Mouse (Mus musculus) midbrain, embryonic 15.5 days (tissue): ENCODE data around the gene Lrwd1. TPM values are rescaled to one million over a fixed set of nuclear protein-coding genes. Genes with fewer than 3 reads are reported as not detected.
"Not testable (repeated sequence)": the region's sequence is repeated elsewhere in the genome, so short reads cannot be mapped to it uniquely, and the experiment has no call there.

Experiments used
- ATAC-seq: fragments of 200-750 bp; cut with Nextera tagmentation; replicated peaks from 2 replicates; pipeline ENCODE4 v1.8.0; 2017; ENCODE audit warnings: moderate TSS enrichment
- H3K27ac ChIP-seq: fragments of 300-500 bp; sonication (generic); 2 replicates; pipeline ENCODE4 v1.5.1; 2015; ENCODE audit warnings: mild to moderate bottlenecking, inconsistent platforms
- H3K27me3 ChIP-seq: fragments of 300-500 bp; sonication (generic); replicated peaks from 2 replicates; pipeline ENCODE4 v1.6.1; 2015; ENCODE audit warnings: inconsistent platforms
- H3K36me3 ChIP-seq: fragments of 300-500 bp; sonication (generic); replicated peaks from 2 replicates; pipeline ENCODE4 v1.6.1; 2015; ENCODE audit warnings: inconsistent platforms
- H3K4me1 ChIP-seq: fragments of 300-500 bp; sonication (generic); 2 replicates; pipeline ENCODE4 v1.6.1; 2015; ENCODE audit warnings: inconsistent platforms
- H3K4me2 ChIP-seq: fragments of 300-500 bp; sonication (generic); 2 replicates; pipeline ENCODE4 v1.6.1; 2015; ENCODE audit warnings: inconsistent platforms, mild to moderate bottlenecking, moderate library complexity
- H3K4me3 ChIP-seq: fragments of 300-500 bp; sonication (generic); 2 replicates; pipeline ENCODE4 v1.5.1; 2015; ENCODE audit warnings: mild to moderate bottlenecking, inconsistent platforms
- H3K9ac ChIP-seq: fragments of 300-500 bp; sonication (generic); 2 replicates; pipeline ENCODE4 v1.6.1; 2015; ENCODE audit warnings: mild to moderate bottlenecking, inconsistent platforms
- H3K9me3 ChIP-seq: fragments of 300-500 bp; sonication (generic); 2 replicates; pipeline ENCODE4 v1.6.1; 2016; ENCODE audit warnings: inconsistent platforms
- WGBS: fragments of 180-500 bp; shearing (Covaris S2); methylation state at CpG from one replicate; pipeline ENCODE4 v1.1.7; 2015; ENCODE audit warnings: mixed read lengths; 5-methylcytosine and 5-hydroxymethylcytosine counted together
- polyA plus RNA-seq: library from polyadenylated mRNA; unstranded; fragments of >200 nt; fragmentation: Nextera tagmentation; extraction: Ambion mirVana; gene quantifications from 2 replicates; pipeline ENCODE4 v1.2.1, GENCODE M21; 2015

Lrwd1 gene
- polyA plus RNA-seq, 1 experiment from 2014 or later: 28.6 TPM

DNA sequence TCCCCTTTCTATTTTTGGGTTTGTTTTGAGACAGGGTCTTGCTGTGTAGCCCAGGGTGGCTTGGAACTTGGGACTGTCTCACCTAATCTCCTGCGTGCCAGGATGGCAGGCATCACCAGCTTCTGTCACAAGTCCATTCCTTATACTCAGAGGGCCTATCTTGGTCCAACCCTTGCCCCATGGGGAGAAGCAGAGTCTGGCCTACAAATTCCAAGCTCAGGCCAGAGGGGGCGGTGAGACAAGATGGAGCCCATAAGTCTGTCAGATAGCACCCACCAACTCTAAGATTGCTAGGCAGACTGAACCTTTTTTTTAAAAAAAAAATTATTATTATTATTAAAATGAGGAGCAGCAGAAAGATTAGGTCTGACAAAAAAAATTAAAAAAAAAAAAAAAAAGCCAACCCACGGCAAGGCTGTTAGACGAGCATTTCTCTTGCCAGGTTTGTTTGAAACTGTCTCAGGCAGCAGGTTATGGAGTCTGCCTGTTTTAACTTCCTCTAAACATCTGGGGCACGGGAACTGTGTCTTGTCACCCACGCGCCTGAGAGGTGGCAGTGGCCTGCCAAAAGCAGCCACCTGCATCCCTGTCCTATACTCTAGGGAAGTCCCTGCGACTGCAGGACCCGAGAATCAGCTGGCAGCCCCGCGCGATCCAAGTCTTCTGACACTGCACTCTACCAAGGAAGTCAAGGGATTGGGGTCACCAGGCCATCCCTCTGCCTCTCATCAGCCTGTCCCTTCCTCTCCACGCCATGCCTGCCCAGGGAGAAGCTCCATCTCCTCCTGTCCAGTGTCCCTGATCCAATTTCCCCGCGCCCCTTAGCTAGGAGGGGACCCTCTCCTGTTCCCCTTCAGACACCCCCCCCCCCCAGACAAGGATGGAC lies 34.0 kb upstream of the Lrwd1 start:
- peaks cover 28% of the 10 kb centered on the region for H3K4me1 ChIP-seq
- WGBS: 10% methylated on average over 15 of the region's 15 CpGs
- no peaks in the 10 kb centered on the region for H3K27me3 ChIP-seq
- H3K36me3 ChIP-seq: 0 out of 2 replicates have a peak, but pooled peaks cover 6% of the 10 kb centered on the region
- peak overlapping the region; percentile 85 for H3K27ac ChIP-seq
- H3K9me3 ChIP-seq: no peaks in the 10 kb centered on the region
- peak overlapping the region; percentile 82 for H3K9ac ChIP-seq
- ATAC-seq: peak; percentile 48
- peak overlapping the region; percentile 67 for H3K4me2 ChIP-seq
- H3K4me3 ChIP-seq: peak overlapping the region; percentile 64

DNA sequence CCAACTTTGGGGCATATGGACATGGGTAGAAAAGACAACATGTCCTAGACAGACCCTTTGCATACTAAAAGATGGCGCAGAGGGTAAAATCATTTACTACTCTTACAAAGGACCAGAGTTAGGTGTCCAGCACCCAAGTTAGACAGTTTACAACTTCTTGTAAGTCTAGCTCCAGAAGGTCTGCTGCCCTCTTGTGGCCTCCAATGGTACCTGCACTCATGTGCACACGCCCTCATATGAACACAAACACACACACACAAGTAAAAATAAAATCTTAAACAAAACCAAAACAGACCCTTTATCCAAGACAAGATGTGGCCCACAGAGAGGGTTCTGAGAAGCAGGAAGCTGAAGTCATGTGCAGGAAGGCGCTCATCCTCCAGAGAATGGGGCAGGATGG lies 32.2 kb upstream of the Lrwd1 start:
- H3K9ac ChIP-seq: no peak overlapping the region
- H3K36me3 ChIP-seq: 0 out of 2 replicates have a peak, but pooled peaks cover 6% of the 10 kb centered on the region
- no peak for ATAC-seq
- no peaks in the 10 kb centered on the region for H3K9me3 ChIP-seq
- no peaks in the 10 kb centered on the region for H3K27me3 ChIP-seq
- peaks cover 17% of the 10 kb centered on the region for H3K4me1 ChIP-seq
- H3K27ac ChIP-seq: no peak overlapping the region
- no peak overlapping the region for H3K4me3 ChIP-seq
- 94% methylated on average over 3 of the region's 3 CpGs for WGBS
- H3K4me2 ChIP-seq: no peak overlapping the region

DNA sequence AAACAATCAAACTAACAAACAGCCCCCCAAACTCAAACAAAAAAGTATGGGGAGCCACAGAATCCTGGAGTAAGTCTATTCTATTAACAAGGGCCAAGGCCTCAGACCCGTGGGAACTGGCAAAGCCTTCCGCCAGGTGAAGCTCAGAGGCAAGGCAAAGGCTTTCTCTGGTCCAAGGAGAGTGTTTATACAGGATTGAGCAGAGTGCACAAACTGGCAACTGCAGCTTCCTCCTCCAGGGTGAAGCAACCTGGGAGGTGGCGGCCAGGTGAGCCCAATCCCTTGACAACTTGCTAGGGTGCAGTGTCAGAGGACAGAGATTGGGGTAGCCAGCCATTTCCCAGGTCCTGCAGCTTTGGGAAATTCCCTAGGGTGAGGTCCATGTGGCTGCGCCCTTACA lies 31.4 kb upstream of the Lrwd1 start:
- Histone ChIP-seq H3K4me3 (no peak overlapping the region), H3K4me1 (peaks cover 17% of the 10 kb centered on the region), H3K9ac (no peak overlapping the region), H3K9me3 (no peaks in the 10 kb centered on the region), H3K27ac (no peak overlapping the region), H3K4me2 (no peak overlapping the region), H3K27me3 (no peaks in the 10 kb centered on the region), H3K36me3 (0 out of 2 replicates have a peak, but pooled peaks cover 6% of the 10 kb centered on the region)
- WGBS: 94% methylated on average over 4 of the region's 4 CpGs
- ATAC-seq: no peak

DNA sequence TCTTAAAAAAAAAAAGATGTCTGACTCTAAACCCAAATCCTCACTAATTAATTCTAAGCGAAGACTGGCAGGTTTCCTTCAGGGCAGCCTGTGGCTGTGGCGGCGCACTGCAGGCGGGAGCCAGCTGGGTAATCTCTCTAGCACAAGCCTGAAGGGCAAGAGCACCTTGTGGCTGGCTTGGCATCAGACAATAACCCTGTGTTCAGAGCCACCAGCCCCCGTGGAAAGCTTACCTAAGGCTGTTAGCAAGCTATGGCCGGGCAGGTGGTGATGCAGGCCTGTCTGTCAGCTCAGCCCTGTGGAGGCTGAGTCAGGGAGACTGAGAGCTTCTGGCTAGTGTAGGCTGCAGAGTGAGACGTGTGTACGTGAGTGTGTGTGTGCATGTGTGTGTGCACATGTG lies 29.4 kb upstream of the Lrwd1 start:
- Histone ChIP-seq H3K27me3 (no peaks in the 10 kb centered on the region), H3K4me3 (no peak overlapping the region), H3K9me3 (no peaks in the 10 kb centered on the region), H3K27ac (0 out of 2 replicates have a peak overlapping the region, but pooled peaks have one; percentile 55), H3K9ac (no peak overlapping the region), H3K4me1 (peaks cover 6% of the 10 kb centered on the region), H3K4me2 (no peak overlapping the region), H3K36me3 (peaks cover 12% of the 10 kb centered on the region; the same call in 1 of the 2 replicates)
- WGBS: 59% methylated on average over 8 of the region's 8 CpGs
- ATAC-seq: no peak

DNA sequence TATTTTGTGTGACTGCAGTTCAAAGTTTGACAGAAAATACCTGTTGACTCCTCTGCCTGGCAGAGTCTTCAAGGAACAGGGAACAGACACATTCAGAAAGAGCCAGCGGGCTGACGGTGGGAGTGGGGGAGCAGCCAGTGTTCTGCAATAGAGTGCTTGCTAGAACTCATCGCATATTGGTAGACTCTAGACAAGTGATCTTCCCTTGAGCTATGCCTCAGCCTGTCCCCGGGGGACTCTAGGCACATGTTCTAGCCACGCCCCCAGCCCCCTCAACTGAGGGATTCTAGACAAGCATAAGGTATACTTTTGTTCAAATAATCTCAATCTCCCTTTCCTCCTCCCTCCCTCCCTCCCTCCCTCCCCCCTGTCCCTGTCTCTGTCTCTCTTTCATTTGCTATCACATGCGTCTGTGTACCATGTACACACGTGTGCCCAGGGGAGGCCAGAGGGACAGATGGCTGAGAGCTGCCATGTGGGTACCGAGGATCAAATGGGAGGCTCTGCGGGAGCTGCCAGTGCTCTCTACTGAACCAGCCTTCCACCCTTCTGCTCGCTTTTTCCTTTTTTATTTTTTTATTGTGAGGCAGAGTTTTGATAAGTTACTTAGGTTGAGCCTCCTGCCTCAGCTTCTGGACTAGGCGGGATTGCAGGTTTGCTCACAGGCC lies 28.1 kb upstream of the Lrwd1 start:
- Histone ChIP-seq H3K4me2 (no peak overlapping the region), H3K4me1 (no peaks in the 10 kb centered on the region), H3K27ac (no peak overlapping the region), H3K4me3 (no peak overlapping the region), H3K27me3 (no peaks in the 10 kb centered on the region), H3K36me3 (peaks cover 12% of the 10 kb centered on the region; the same call in 1 of the 2 replicates), H3K9ac (no peak overlapping the region), H3K9me3 (no peaks in the 10 kb centered on the region)
- 61% methylated on average over 11 of the region's 11 CpGs for WGBS
- ATAC-seq: no peak

DNA sequence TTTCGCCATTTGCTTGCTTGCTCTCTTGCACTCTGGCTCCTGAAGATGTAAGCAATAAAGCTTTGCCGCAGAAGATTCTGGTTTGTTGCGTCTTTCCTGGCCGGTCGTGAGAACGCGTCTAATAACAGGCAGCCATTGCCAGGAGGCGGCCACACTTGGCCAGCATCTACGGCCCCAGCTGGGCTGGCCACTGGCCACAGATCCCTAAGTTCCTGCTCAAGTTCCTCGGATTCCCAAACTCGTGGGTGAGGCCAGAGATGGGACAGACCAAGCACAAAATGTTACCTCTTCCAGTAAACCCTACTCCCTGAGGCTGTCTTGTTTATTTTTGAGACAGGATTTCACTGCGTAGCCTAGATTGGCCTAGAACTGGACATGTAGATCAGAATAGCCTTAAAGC lies 24.2 kb upstream of the Lrwd1 start:
- not testable (repeated sequence) for H3K9ac ChIP-seq, H3K4me2 ChIP-seq, H3K27me3 ChIP-seq, H3K9me3 ChIP-seq, H3K36me3 ChIP-seq, ATAC-seq, H3K27ac ChIP-seq, H3K4me1 ChIP-seq, H3K4me3 ChIP-seq
- 91% methylated on average over 11 of the region's 12 CpGs for WGBS

DNA sequence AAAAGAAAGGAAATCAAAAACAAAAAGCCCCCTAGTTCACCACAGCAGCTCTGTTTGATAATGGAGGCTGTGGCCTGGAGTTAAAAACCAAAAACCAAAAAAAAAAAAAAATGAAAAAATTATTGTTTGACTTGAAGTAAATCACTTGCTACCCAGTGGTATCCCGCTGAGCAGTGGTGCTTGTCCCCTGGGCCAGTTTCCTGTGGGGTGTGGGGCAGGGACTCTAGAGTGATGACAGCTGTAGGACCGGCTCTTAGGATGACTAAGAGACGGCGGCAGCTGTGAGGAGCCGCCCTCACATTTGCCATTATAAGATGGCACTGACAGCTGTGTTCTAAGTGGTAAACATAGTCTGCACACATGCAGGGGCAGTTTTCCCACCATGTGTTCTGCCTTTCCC lies 19.5 kb upstream of the Lrwd1 start:
- H3K9ac ChIP-seq: no peak overlapping the region
- H3K36me3 ChIP-seq: peaks cover 1% of the 10 kb centered on the region; the same call in 1 of the 2 replicates
- H3K4me1 ChIP-seq: no peaks in the 10 kb centered on the region
- no peak overlapping the region for H3K4me2 ChIP-seq
- WGBS: 93% methylated on average over 5 of the region's 5 CpGs
- no peak for ATAC-seq
- H3K9me3 ChIP-seq: no peaks in the 10 kb centered on the region
- no peak overlapping the region for H3K27ac ChIP-seq
- H3K27me3 ChIP-seq: no peaks in the 10 kb centered on the region
- no peak overlapping the region for H3K4me3 ChIP-seq

DNA sequence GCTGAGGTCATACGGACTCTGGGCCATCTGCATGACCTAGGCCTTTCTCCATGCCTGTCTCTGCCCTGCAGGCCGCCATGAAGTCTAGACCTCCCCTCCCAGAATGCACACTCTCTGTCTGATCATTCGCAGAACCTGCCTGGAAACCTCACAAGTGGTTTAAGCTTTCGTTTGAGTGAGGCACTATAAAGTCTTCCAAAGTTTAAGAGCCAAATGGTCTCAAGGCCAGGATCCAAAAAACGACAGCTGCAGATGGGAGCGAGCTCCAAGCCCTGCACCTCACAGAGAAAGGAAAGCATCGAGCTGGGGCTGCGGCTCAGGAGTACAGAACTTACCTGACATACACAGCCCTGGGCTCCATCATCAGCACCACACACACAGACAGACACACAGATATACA lies 16.5 kb upstream of the Lrwd1 start:
- ATAC-seq: no peak
- H3K27me3 ChIP-seq: no peaks in the 10 kb centered on the region
- WGBS: 80% methylated on average over 8 of the region's 8 CpGs

DNA sequence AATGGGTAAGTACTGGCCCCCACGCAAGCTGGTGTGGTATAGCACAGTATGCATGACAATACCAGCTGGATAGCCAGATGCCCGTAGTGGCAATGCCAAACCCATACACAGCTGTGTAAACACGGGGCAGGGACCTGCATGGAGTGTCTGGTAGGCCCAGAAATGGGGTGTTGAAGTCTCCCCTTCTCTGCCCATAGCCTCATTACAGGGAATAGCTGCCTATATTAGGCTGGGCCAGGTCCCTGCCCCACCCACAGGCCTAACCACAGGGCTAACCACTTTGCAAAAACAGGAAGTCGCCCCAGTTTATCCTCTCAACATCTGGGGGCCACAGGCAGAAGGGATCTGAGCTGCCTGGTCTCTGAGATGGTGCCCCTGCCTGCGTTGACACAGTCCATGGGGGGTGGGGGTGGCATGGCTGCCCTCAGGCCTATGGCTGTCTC lies 13.3 kb upstream of the Lrwd1 start:
- not testable (repeated sequence) for H3K4me1 ChIP-seq

More for the DNA sequence above, 16.5 kb upstream of the Lrwd1 start:
- no peak overlapping the region for H3K27ac ChIP-seq
- H3K9ac ChIP-seq: no peak overlapping the region
- H3K4me3 ChIP-seq: no peak overlapping the region
- H3K4me1 ChIP-seq: no peaks in the 10 kb centered on the region
- no peaks in the 10 kb centered on the region for H3K9me3 ChIP-seq
- no peaks in the 10 kb centered on the region for H3K36me3 ChIP-seq
- H3K4me2 ChIP-seq: no peak overlapping the region

DNA sequence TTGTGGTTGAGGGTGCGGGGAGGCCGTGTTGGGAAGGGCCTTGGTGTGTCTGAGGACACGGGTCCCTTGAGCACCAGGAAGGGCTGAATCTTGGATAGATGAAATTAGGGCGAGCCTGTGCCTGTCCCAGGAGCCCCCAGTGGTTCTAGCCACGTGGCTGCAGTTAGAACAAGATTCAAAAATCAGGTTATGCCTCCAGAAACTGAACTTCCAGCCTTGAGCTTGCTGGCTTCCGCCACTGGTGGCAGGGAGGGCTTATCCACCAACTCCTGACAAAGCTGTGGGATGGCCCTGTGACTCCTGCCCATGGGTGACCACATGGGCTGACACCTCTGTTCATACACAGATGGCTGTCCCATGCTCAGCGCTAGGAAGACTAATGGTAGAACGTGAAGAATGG lies 11.8 kb upstream of the Lrwd1 start:
- no peaks in the 10 kb centered on the region for H3K9me3 ChIP-seq

More for the DNA sequence above, 13.3 kb upstream of the Lrwd1 start:
- H3K4me2 ChIP-seq, H3K9me3 ChIP-seq, H3K36me3 ChIP-seq, ATAC-seq, H3K4me3 ChIP-seq, H3K27me3 ChIP-seq, H3K27ac ChIP-seq, H3K9ac ChIP-seq: not testable (repeated sequence)
- 74% methylated on average over 5 of the region's 5 CpGs for WGBS

DNA sequence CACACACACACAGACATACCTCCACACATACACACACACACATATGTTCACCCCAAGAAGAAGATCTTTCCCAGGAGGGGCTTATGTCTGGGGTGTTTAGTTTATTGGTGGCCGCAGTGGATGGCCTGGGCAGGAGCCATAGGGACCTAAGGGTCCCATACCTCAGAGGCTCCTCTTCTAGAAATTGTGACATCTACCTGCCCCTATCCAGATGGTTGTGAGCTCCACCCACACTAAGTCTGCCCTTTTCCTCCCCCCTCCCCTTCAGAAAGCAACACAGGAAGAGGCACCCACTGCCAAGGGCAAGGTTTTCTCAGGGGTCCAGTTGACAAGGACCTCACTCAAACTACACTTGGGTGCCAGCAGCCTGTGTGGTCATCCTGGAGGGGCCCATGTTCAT lies 11.1 kb upstream of the Lrwd1 start:
- no peak overlapping the region for H3K4me2 ChIP-seq
- no peaks in the 10 kb centered on the region for H3K9me3 ChIP-seq
- H3K9ac ChIP-seq: no peak overlapping the region
- H3K27ac ChIP-seq: no peak overlapping the region
- WGBS: 96% methylated on average over 1 of the region's 1 CpGs
- no peaks in the 10 kb centered on the region for H3K27me3 ChIP-seq
- no peak overlapping the region for H3K4me3 ChIP-seq
- H3K36me3 ChIP-seq: peaks cover 3% of the 10 kb centered on the region; the same call in 1 of the 2 replicates
- ATAC-seq: no peak
- H3K4me1 ChIP-seq: no peaks in the 10 kb centered on the region

More for the DNA sequence above, 11.8 kb upstream of the Lrwd1 start:
- no peak overlapping the region for H3K4me2 ChIP-seq
- H3K36me3 ChIP-seq: no peaks in the 10 kb centered on the region
- no peak overlapping the region for H3K9ac ChIP-seq
- no peak overlapping the region for H3K4me3 ChIP-seq
- no peaks in the 10 kb centered on the region for H3K4me1 ChIP-seq
- H3K27me3 ChIP-seq: no peaks in the 10 kb centered on the region
- 71% methylated on average over 8 of the region's 8 CpGs for WGBS
- ATAC-seq: no peak
- no peak overlapping the region for H3K27ac ChIP-seq

DNA sequence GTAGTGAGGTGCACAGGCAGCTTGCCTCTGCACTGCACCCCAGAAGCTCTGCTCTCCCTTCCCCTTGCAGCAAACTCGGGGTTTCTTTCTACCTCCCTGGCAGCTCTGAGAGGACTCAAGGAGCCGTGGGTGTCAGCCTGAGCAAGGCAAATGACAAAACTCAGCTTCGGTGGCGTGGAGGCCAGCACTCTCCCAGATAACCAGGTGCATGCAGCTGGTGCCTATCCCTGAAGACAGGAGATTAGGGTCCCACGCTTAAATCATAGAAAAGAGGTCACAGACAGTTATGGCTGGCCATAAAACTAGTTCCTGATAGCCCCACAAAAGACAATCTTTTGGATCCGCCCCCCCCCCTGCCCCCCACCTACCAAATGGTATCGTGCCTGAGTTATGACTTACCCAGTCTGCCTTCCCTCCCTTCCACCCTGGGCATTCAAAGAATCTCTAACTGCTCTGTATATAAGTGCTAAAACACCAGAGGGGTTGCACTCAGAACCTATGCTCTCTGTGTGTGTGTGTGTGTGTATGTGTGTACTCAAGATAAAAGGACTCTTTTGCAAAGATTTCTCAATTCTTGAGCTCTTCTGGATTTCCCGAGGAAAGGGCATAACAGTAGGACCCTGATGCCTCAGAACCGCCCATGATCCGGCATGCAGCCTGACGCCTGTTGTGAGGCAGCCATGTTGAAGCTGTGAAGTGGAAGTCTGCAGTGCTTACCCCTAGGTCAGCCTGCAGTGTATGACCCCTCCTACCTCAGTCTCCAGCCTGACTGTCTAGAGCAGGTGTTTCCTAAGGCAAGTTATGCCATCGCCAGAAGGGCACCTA lies 8.9 kb upstream of the Lrwd1 start:
- Histone ChIP-seq H3K4me1 (no peaks in the 10 kb centered on the region), H3K9ac (no peak overlapping the region), H3K4me3 (no peak overlapping the region), H3K36me3 (peaks cover 14% of the 10 kb centered on the region), H3K4me2 (no peak overlapping the region), H3K9me3 (no peaks in the 10 kb centered on the region), H3K27ac (no peak overlapping the region), H3K27me3 (no peaks in the 10 kb centered on the region)
- WGBS: 75% methylated on average over 12 of the region's 12 CpGs
- no peak for ATAC-seq
